Mouse (Mus musculus): ENCODE data around the gene Nenf. TPM values are rescaled to one million over a fixed set of nuclear protein-coding genes. Genes with fewer than 3 reads are reported as not detected.

Gene Nenf
- polyA plus RNA-seq, 1 experiment from 2014 or later, result 138 TPM

DNA sequence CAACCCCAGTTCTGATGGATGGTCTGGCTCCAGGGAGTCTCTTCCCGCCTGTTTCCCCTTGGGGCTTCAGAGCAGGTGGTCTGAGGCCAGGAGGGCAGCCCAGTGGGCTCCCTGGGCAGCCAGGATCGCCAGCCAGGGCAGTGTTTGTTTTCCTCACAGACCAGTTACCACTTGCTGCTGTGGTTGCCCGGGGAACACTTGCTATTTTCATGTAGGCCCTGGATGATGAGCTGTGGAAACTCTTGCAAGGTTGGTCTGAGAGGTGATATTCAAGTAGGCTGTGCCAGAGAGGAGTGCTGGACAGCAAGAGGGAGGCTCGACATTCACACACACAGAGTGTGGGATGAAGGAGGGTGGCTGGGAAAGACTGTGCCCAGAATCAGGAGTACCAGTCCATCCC is 16.1 kb downstream of the Nenf start:
- WGBS, result 29% methylated on average over 4 of the region's 4 CpGs
- Histone ChIP-seq H3K9me3 (ENCODE audit: control insufficient read depth, low read length) (no peaks in the 10 kb centered on the region), H3K4me2 (ENCODE audit: low read depth, low read length) (no peak overlapping the region), H3K27ac (replicated peaks; ENCODE audit: low read depth, low read length) (no peak overlapping the region), H3K36me3 (ENCODE audit: control insufficient read depth, insufficient read depth, low read length) (0 out of 2 replicates have a peak, but pooled peaks cover 6% of the 10 kb centered on the region), H3K9ac (ENCODE audit: low read depth, low read length) (no peak overlapping the region), H3K4me3 (ENCODE audit: low read depth, low read length) (no peak overlapping the region), H3K27me3 (replicated peaks; ENCODE audit: control insufficient read depth, insufficient read depth, low read length) (no peaks in the 10 kb centered on the region), H3K4me1 (ENCODE audit: control insufficient read depth, insufficient read depth, low read length) (no peaks in the 10 kb centered on the region)
- no peak for ATAC-seq (ENCODE audit: low read depth)
- DNase-seq (ENCODE audit: low spot score), result no peak

DNA sequence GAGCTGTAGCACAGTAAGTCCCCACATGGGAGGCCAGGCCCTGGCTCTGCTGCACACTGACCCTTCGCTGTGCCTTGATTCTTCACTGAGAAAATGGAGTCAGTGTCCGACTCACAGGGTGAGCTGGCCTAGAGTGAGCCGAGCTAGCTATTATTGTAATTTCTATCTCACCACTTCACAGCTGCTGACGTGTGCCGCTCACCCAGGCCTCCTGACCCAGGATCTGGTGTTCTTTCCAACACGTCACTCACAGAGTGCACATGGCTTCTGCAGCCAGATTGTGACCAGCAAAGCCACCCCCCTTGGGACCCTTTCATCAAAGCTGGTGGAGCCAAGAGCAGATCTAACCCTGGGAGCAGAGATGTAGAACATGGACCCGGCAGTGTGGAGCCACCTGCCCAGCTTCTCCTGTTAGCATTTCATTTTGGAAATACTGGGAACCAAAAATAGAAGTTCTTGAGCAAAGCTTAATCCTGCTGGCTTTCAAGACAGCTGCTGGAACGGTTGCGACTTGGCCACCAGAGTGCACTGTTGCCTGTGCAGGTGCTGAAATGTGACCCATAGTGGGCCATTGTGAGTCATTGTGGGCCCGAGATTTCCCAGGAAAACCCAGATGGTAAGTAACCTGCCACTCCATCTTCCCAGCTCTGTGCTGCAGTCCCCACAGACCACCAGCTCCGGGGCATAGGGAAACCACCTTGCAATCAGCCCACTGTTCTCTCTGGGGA is 18.6 kb downstream of the Nenf start:
- Histone ChIP-seq H3K27me3 (replicated peaks; ENCODE audit: control insufficient read depth, insufficient read depth, low read length) (no peaks in the 10 kb centered on the region), H3K4me3 (ENCODE audit: low read depth, low read length) (no peak overlapping the region), H3K4me1 (ENCODE audit: control insufficient read depth, insufficient read depth, low read length) (no peaks in the 10 kb centered on the region), H3K9me3 (ENCODE audit: control insufficient read depth, low read length) (no peaks in the 10 kb centered on the region), H3K9ac (ENCODE audit: low read depth, low read length) (no peak overlapping the region), H3K36me3 (ENCODE audit: control insufficient read depth, insufficient read depth, low read length) (no peaks in the 10 kb centered on the region), H3K4me2 (ENCODE audit: low read depth, low read length) (no peak overlapping the region), H3K27ac (replicated peaks; ENCODE audit: low read depth, low read length) (no peak overlapping the region)
- 53% methylated on average over 11 of the region's 11 CpGs for WGBS
- peak; percentile 54; the same call in 1 of the 2 replicates for ATAC-seq (ENCODE audit: low read depth)
- peak; percentile 67 for DNase-seq (ENCODE audit: low spot score)

DNA sequence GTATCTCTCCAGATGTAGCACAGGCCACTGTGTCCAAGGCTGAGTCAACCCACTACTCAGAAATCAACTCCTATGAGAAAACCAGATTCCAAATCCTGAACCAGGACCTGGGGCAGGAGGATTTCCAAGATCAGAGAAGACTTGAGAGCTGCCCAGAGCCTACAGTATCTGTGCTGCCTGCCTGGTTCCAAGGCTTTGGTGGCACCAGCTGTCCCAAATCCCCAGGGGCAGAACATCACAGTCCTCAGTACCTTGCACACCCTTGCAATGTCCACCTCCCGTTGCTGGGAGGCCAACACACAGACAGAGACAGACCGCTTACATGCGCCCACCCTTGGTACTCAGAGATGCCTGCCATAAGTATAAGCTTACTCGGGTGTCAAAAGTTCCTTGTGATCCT is 19.7 kb downstream of the Nenf start:
- DNase-seq (ENCODE audit: low spot score) (no peak), ATAC-seq (ENCODE audit: low read depth) (no peak)
- H3K4me1 ChIP-seq (ENCODE audit: control insufficient read depth, insufficient read depth, low read length), result no peaks in the 10 kb centered on the region
- H3K27me3 ChIP-seq (replicated peaks; ENCODE audit: control insufficient read depth, insufficient read depth, low read length), result no peaks in the 10 kb centered on the region
- no peak overlapping the region for H3K4me2 ChIP-seq (ENCODE audit: low read depth, low read length)
- no peak overlapping the region for H3K4me3 ChIP-seq (ENCODE audit: low read depth, low read length)
- 81% methylated on average over 4 of the region's 4 CpGs for WGBS
- H3K36me3 ChIP-seq (ENCODE audit: control insufficient read depth, insufficient read depth, low read length), result no peaks in the 10 kb centered on the region
- H3K27ac ChIP-seq (replicated peaks; ENCODE audit: low read depth, low read length), result no peak overlapping the region
- no peaks in the 10 kb centered on the region for H3K9me3 ChIP-seq (ENCODE audit: control insufficient read depth, low read length)
- no peak overlapping the region for H3K9ac ChIP-seq (ENCODE audit: low read depth, low read length)

DNA sequence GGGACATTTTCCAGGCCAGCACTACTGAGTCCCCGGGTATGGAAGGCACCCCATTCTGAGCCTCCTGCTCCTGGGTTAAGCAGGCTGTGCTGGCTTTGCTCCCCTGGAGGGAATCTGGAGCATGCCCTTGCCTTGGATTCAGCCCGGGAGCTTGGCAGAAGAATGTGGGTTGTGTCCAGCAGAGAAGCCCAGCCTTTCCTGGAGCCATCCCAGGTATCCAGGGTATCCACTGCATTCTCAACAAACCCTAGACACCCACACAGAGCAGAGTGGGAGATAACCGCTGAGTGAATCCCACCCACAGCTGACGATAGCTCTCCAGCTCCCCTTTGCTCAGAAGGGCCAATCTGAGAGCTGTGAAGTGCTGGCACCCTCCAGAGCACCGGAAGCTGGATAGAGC is 21.5 kb downstream of the Nenf start:
- no peak for DNase-seq (ENCODE audit: low spot score)
- Histone ChIP-seq H3K36me3 (ENCODE audit: control insufficient read depth, insufficient read depth, low read length) (no peaks in the 10 kb centered on the region), H3K27me3 (replicated peaks; ENCODE audit: control insufficient read depth, insufficient read depth, low read length) (no peaks in the 10 kb centered on the region), H3K9ac (ENCODE audit: low read depth, low read length) (no peak overlapping the region), H3K4me2 (ENCODE audit: low read depth, low read length) (no peak overlapping the region), H3K27ac (replicated peaks; ENCODE audit: low read depth, low read length) (no peak overlapping the region), H3K4me1 (ENCODE audit: control insufficient read depth, insufficient read depth, low read length) (no peaks in the 10 kb centered on the region), H3K9me3 (ENCODE audit: control insufficient read depth, low read length) (no peaks in the 10 kb centered on the region), H3K4me3 (ENCODE audit: low read depth, low read length) (no peak overlapping the region)
- WGBS, result 63% methylated on average over 5 of the region's 5 CpGs
- ATAC-seq (ENCODE audit: low read depth), result no peak

DNA sequence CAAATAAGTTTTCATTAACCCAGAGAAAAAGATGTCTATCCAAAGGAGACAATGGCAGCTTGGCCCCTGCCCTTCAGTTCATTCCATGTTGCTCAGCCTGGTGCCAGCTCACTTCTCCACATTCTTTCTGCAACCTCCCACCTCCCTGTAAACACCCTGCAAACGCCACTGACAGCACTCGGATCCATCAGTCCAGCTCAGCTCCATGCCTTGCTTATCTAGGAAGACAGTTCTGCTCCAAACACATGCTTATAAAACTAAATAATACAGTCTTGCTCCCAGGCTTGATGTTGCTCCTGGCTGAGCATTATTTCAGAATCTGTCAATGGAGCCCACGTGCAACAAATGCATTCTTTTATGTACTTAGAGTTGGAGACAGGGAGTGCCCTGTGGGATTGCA is 22.2 kb downstream of the Nenf start:
- H3K4me1 ChIP-seq (ENCODE audit: control insufficient read depth, insufficient read depth, low read length), result no peaks in the 10 kb centered on the region
- H3K4me2 ChIP-seq (ENCODE audit: low read depth, low read length), result no peak overlapping the region
- H3K9ac ChIP-seq (ENCODE audit: low read depth, low read length), result no peak overlapping the region
- no peaks in the 10 kb centered on the region for H3K9me3 ChIP-seq (ENCODE audit: control insufficient read depth, low read length)
- H3K27me3 ChIP-seq (replicated peaks; ENCODE audit: control insufficient read depth, insufficient read depth, low read length), result no peaks in the 10 kb centered on the region
- no peak overlapping the region for H3K27ac ChIP-seq (replicated peaks; ENCODE audit: low read depth, low read length)
- no peak overlapping the region for H3K4me3 ChIP-seq (ENCODE audit: low read depth, low read length)
- H3K36me3 ChIP-seq (ENCODE audit: control insufficient read depth, insufficient read depth, low read length), result no peaks in the 10 kb centered on the region
- 30% methylated on average over 3 of the region's 3 CpGs for WGBS
- DNase-seq (ENCODE audit: low spot score), result no peak
- ATAC-seq (ENCODE audit: low read depth), result no peak

DNA sequence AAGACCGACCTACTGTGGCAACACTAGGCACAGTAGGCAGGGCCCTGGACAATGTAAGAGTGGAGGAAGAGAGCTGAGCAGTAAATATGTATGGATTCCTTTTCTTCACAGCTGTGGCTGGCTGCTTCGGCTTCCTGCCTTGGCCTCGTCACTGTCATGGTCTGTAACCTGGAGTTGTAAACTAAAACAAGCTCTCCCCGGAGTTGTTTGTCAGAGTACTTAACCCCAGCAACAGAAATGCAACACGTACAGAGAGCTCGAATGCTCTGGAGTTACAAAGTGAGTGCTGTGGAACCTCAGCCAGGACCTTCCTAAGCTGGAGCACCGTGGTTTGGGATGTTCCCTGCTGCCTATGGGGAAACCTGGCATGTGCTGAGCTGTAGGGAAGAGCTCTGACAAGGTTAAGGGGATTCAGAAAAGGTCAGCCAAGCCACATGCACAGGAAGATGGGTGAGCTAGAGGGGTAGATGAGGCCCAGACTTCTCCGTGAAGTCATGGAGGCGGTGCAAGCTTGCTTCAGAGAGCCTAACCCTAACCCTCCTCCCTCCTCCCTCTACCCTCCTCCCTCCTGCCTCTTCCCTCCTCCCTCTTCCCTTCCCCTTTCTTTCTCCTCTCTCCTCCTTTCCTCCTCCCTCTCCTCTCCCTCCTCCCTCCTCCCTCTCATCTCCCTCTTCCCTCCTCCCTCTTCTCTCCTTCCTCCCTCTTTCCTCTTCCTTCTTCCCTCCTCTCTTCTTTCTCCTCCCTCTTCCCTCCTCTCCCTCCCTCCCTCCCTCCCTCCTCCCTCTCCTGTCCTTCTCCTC is 23.8 kb downstream of the Nenf start:
- no peak overlapping the region for H3K4me3 ChIP-seq (ENCODE audit: low read depth, low read length)
- no peak overlapping the region for H3K4me2 ChIP-seq (ENCODE audit: low read depth, low read length)
- H3K36me3 ChIP-seq (ENCODE audit: control insufficient read depth, insufficient read depth, low read length), result no peaks in the 10 kb centered on the region
- H3K4me1 ChIP-seq (ENCODE audit: control insufficient read depth, insufficient read depth, low read length), result no peaks in the 10 kb centered on the region
- DNase-seq (ENCODE audit: low spot score) (no peak), ATAC-seq (ENCODE audit: low read depth) (no peak)
- no peak overlapping the region for H3K27ac ChIP-seq (replicated peaks; ENCODE audit: low read depth, low read length)
- WGBS, result 53% methylated on average over 7 of the region's 9 CpGs
- H3K9ac ChIP-seq (ENCODE audit: low read depth, low read length), result no peak overlapping the region
- no peaks in the 10 kb centered on the region for H3K27me3 ChIP-seq (replicated peaks; ENCODE audit: control insufficient read depth, insufficient read depth, low read length)
- no peaks in the 10 kb centered on the region for H3K9me3 ChIP-seq (ENCODE audit: control insufficient read depth, low read length)

DNA sequence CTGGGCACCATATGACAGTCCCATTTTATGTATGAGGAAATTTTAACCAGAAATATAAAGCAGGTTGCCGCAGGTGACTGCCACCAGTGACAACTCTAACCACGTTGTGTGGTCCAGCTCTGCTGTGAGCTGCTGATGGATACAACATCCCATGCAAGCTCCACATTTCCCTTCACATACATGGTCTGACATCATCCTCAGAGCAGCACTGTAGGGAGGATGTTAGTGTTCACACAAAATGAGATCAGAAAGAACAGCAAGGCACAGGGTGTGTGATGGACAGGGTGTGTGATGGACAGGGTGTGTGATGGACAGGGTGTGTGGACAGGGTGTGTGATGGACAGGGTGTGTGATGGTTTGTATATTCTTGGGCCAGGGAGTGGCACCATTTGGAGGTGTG is 24.9 kb downstream of the Nenf start:
- H3K9me3 ChIP-seq (ENCODE audit: control insufficient read depth, low read length), result no peaks in the 10 kb centered on the region
- DNase-seq (ENCODE audit: low spot score), result no peak
- no peak overlapping the region for H3K9ac ChIP-seq (ENCODE audit: low read depth, low read length)
- ATAC-seq (ENCODE audit: low read depth), result no peak
- no peak overlapping the region for H3K4me3 ChIP-seq (ENCODE audit: low read depth, low read length)
- 83% methylated on average over 2 of the region's 2 CpGs for WGBS
- no peaks in the 10 kb centered on the region for H3K4me1 ChIP-seq (ENCODE audit: control insufficient read depth, insufficient read depth, low read length)
- no peaks in the 10 kb centered on the region for H3K27me3 ChIP-seq (replicated peaks; ENCODE audit: control insufficient read depth, insufficient read depth, low read length)
- H3K27ac ChIP-seq (replicated peaks; ENCODE audit: low read depth, low read length), result no peak overlapping the region
- H3K4me2 ChIP-seq (ENCODE audit: low read depth, low read length), result no peak overlapping the region
- H3K36me3 ChIP-seq (ENCODE audit: control insufficient read depth, insufficient read depth, low read length), result no peaks in the 10 kb centered on the region

DNA sequence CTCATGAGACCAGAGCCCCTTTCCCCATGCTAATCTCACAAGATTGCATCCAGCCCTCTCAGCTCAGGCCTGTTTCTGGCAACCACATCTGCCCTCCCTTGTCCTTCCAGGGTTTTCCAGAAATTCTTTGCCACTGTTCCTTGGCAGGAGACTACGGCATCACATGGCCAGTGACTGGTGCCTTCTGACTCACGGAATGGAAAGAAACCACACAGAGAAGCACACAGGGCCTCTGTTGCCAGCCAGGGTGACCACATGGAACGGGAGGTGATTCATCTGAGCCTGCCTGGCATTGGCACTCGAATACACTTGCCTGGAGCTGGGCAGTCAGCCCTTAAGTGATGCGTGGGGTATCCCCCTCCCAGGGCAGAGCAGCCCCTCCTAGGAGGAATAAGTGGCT is 25.6 kb downstream of the Nenf start:
- Histone ChIP-seq H3K9ac (ENCODE audit: low read depth, low read length) (no peak overlapping the region), H3K4me1 (ENCODE audit: control insufficient read depth, insufficient read depth, low read length) (no peaks in the 10 kb centered on the region), H3K4me2 (ENCODE audit: low read depth, low read length) (no peak overlapping the region), H3K27ac (replicated peaks; ENCODE audit: low read depth, low read length) (peak overlapping the region; percentile 28), H3K9me3 (ENCODE audit: control insufficient read depth, low read length) (no peaks in the 10 kb centered on the region), H3K4me3 (ENCODE audit: low read depth, low read length) (no peak overlapping the region), H3K36me3 (ENCODE audit: control insufficient read depth, insufficient read depth, low read length) (no peaks in the 10 kb centered on the region), H3K27me3 (replicated peaks; ENCODE audit: control insufficient read depth, insufficient read depth, low read length) (no peaks in the 10 kb centered on the region)
- ATAC-seq (ENCODE audit: low read depth) (peak; percentile 51; the same call in 1 of the 2 replicates), DNase-seq (ENCODE audit: low spot score) (peak; percentile 64)
- WGBS, result 64% methylated on average over 5 of the region's 5 CpGs

Data from embryonic facial prominence, embryonic 14.5 days (tissue).